Mouse (Mus musculus) gastrocnemius, postnatal 14 days (tissue): ENCODE measurements around the gene Zbtb11. TPM values are rescaled to one million over a fixed set of nuclear protein-coding genes. Genes with fewer than 3 reads are reported as not detected.
"Not testable (repeated sequence)": the region's sequence is repeated elsewhere in the genome, so short reads cannot be mapped to it uniquely, and the experiment has no call there.

Source experiments
- DNase-seq: peaks from one replicate; pipeline ENCODE4 v3.0.0; 2021; ENCODE audit warnings: mixed read lengths
- intact Hi-C: fragments of 180-260 bp; cut with DNase I; formaldehyde crosslinking; loops from one replicate; pipeline ENCODE4 v1.15.1; 2025; ENCODE audit warnings: low total_unique reads
- long read RNA-seq, 2 experiments: library from polyadenylated mRNA; stranded (forward); transcript quantifications; one replicate each; pipeline ENCODE4 v2.0.0; 2021
- total RNA-seq, 2 experiments: library from RNA; stranded (reverse); gene quantifications; 2 replicates each; pipeline ENCODE4 v1.2.3; 2021

Gene Zbtb11
- 1 to 10 TPM; 6.2 to 7.2 TPM for total RNA-seq
- long read RNA-seq, experiment 1, full-length matches to known transcripts = 2 of 4 reads
- long read RNA-seq, experiment 1, partial matches to known transcripts = 2 of 4 reads
- long read RNA-seq, experiment 1, other reads (novel, unspliced or antisense) = 0 of 4 reads
- long read RNA-seq, experiment 2, full-length matches to known transcripts = 4 of 4 reads
- long read RNA-seq, experiment 2, partial matches to known transcripts = 0 of 4 reads
- long read RNA-seq, experiment 2, other reads (novel, unspliced or antisense) = 0 of 4 reads

DNA sequence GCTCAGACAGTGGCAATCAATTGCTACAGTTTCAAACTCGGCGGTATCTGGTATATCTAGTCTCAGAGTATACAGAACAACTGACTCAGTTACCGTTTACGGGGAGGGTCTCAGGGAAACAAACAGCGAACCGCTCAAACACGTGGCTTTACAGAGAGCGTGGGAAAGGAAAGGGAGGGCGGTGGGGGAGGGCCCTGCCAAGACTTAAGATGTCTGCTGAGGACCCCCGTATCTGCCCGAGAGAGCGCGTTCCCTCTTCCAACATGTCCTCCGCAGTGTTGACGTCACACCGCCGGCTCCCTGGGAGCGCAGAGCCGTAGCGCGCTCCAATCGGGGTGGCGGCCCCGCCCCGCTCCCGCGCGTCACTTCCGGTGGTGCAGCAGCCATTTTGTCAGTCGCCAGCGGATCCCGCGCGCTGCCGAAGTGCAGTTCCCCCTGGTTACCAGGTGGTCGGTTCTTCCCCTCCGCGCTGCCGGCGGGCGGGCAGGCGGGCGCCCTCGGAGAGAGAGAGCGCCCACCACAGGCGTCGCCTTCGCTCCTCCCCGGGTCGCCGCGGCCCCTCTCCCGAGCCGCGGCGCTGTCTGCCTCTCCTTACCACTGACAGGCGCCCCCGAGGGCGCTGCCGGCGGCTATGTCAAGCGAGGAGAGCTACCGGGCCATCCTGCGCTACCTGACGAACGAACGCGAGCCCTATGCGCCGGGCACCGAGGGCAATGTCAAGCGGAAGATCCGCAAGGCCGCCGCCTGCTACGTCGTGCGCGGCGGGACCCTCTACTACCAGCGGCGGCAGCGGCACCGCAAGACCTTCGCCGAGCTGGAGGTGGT, at the start of gene Zbtb11:
Gene Zbtb11 (plus strand): TSS at position 453 of the 825 bp plus-strand sequence.
- DNase-seq = peak; percentile 100

DNA sequence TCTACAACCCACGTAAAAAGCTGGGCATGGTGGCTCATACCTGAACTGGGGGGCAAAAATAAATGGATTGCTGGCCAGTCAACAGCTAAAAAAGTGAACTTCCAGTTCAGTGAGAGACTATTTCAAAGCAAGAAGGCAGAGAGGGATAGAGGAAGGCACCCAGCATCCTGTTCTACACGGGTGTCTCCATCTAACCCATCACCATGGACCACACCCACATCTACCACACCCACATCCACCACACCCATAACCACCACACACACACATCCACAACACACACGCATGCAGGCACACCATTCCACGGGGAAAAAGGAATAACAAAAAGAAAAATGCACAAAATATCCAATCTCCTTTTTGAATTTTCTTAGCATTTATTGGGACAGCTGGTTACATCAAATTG, 49.7 kb upstream of the Zbtb11 start:
- DNase-seq = no peak
- intact Hi-C loops = no loop called here

More for the DNA sequence above, at the start of gene Zbtb11:
- intact Hi-C loops = no loop called here

DNA sequence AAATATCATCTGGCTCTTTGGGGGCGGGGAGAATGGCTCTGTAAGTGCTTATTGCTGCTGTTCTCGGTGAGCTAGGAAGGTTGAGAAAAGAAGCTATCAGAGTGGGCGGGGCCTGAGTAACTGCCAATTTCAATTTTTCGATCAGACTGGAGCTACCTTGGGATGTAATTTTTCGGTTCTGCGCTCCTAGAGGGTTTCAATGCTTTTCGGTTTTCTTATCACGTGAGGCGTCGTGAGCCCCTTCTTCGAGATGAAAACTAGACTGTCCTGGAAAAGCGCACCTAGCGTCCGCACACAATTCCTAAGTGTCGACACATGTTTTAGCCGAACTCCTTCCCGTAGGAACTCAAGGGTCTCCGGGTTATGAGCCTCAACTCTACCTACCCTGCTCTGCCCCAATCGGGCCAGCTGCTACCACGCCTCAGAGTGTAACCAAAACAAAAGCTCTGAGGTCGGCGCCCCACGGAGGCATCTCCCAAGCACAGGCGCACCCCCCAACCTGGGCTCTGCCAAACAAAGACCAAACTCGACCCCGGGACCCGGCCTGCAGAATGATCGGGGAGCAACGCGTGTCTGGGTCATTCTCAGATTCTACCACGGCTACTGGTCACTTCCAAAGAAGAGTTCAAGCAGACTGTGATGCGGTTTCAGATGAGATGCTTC, 39.9 kb upstream of the Zbtb11 start:
- DNase-seq = peak; percentile 24
- intact Hi-C loops = no loop called here

DNA sequence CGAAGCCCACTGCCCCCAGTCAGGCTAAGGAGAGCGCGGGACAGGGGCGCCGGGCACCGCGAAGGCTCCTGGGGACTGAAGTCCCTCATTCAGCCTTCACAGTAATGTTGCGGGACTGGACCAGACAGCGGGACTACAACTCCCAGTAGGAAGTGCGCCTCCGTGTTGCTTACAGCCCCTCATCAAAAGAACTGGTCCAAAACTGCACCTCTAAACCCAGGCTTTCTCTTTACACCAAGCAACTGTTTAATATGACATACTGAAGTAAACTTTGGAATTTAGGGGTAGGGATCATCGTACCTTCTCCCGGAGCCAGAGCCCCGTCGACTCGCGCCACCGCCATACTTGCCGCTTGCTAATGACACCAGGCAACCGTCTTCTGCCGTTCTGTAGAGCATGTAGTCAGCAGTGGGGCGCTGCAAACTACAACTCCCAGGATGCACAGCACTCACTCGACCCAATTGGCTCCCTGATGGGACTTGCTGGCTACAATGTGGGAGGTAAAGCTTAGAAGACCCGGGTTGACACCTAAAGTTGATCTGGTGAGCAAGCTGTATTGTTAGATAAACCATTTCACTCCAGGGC, 39.1 kb upstream of the Zbtb11 start, which contains the start of gene Cep97:
Gene Cep97 (minus strand): TSS at position 403 of the 585 bp plus-strand sequence.
- intact Hi-C loops = no loop called here
- DNase-seq = peak; percentile 88

DNA sequence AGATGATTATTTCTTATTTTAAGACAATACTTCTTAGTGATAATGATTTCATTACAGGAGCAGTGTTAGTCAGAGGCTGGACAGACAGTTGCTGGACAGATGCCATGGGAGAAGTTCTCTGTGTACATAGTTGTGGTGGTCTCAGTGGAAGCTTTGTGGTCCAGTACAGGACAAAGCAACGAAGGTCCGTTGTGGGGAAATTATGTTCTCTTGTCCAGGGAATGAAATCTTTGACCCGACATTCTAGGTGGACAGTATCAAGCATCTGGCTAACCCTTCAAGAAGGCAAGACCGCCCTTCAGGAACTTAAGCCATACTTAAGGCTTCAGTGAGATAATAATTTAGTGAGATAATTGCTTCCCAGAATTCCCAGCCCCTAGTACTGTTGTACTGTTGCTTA, 34.9 kb upstream of the Zbtb11 start:
- intact Hi-C loops = no loop called here
- no peak for DNase-seq

DNA sequence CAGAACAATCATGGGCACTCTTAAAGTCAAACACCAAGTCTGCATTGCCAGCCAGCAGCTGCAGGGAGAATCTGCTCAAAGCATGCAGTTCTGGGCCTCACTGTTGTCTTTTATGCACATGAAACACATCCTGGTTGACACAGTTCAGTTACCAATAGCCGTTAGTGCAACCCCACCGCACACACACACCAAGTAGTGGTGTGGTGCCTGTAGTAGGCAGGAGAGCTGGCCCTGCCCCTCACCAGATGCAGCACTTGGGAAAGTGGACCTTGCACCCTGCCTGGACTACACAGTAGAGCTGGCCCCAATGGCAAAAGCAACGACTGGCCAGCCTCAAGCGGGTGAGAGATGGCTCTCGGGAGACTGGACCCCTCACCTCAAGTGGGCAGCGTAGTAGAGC, 34.0 kb upstream of the Zbtb11 start:
- intact Hi-C loops = no loop called here
- DNase-seq = no peak

DNA sequence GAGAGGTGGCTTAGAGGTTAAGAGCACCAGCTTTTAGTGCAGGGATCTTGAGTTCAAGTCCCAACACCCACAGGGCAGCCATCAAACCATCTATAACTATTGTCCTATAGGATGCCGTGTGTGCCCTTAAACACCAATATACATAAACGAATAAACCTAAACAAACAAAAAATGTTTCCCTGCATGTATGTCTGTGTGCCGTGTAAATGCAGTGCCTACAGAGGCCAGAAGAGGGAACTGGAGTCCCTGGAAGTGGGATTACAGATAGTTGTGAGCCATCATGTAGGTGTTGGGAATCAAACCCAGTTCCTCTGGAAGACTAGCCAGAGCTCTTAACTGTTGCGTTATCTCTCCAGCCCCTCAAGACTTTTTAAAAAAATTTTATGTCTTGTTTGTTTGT, 32.9 kb upstream of the Zbtb11 start:
- intact Hi-C loops = no loop called here

DNA sequence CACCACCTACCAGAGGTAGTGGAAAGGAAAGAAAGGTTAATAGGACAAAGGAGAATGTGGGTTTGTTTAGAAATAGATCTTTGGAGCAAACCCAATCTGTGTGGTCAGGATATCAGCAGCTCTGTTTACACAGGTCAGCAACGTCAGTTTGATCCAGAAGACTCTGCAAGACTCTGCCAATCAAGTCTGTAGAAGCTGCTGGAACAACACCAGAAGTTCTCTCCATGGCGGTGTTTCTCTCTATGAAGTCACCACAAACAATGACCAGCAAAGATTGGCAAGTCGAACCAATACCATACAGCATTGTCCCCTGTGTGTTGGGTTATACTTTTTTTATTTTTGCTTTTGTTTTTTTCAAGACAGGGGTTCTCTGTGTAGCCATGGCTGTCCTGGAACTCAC, 26.4 kb upstream of the Zbtb11 start:
- DNase-seq = no peak
- intact Hi-C loops = no loop called here

More for the DNA sequence above, 32.9 kb upstream of the Zbtb11 start:
- DNase-seq = no peak

DNA sequence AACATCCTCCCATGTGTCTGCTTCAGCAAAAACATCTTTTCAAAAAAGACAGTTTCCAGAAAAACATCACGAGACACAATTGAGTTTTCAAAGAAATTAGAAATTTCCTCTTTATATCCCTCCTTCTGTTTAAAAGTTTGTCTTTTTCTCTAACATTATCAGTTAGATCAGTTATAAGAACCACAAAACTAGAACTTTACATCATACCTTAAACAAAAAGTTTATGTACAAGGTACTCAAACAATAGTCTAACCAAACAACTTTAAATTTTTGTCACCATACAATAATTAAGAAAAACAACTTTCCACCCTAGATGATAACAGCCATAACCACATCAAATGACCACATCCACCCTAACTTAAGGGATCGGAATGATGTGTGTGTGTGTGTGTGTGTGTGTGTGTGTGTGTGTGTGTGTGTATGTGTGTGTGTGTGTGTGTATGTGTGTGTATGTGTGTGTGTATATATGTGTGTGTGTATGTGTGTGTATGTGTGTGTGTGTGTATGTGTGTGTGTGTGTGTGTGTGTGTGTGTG, 25.7 kb upstream of the Zbtb11 start:
- intact Hi-C loops, DNase-seq: not testable (repeated sequence)

DNA sequence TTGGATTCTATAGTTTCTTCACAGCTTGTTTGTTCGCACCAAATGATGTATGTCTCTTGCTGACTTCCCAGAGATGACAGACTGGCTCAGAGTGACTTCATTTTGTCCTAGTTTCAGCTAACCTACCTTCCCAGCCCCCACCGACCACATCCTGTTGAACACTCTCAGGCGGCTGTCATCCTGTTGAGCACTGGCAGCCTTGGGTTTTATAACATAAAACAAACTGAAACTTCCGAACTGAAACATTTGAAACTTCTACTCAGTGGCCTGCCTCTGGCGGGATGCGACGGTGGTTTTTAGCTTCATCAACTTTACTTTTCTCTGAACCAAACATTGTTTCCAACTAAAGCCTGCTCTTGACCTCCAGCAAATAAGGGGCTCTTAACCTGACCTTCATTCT, 24.7 kb upstream of the Zbtb11 start:
- no peak for DNase-seq
- intact Hi-C loops = no loop called here

DNA sequence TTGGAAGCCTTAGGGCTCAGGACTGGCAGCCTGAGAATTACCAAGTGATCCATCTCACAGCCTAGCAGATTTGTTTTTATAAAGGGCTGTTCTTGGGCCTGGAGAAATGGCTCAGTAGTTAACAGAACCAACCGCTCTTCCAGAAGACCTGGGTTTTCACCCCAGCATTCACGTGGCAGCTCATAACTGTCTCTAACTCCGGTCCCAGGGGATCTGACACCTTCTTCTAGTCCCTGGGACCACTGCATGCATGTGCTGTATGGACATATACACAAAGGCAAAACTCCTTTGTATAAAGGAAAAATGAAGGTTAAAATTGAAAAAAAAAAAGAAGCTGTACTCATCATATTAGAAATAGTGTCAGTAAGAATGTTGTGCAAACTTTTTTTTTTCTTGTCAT, 23.2 kb upstream of the Zbtb11 start:
- intact Hi-C loops = no loop called here
- no peak for DNase-seq

DNA sequence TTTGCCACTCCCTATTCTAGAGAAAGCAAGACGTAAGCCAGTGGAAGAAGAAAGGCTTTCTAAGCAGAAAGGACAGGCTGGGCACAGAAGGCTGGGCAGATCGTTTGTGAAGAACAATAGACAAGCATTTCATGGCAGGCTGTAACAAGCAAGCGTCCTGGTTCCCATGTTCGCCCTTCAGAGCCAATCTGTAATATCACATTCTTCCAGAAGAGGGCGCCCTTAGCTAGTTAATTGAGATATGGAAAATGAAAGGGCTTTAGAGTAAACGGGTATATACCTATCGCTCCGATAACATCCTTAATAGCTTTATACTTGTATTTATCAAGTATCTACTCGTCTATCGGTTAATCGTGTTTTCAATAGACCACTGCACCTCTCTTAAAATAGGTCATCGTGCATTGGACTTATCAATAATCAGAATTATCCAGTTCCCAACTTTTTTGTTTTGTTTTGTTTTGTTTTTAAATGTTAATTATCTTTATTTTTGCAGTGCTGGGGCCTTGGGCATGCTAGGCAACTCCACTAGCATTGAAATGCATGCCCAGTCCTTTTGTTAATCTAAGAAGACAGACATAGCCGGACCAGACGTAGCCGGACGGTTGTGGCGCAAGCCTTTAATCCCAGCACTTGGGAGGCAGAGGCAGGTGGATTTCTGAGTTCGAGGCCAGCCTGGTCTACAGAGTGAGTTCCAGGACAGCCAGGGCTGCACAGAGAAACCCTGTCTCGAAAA, 22.6 kb upstream of the Zbtb11 start:
- intact Hi-C loops = no loop called here
- DNase-seq = peak; percentile 39

DNA sequence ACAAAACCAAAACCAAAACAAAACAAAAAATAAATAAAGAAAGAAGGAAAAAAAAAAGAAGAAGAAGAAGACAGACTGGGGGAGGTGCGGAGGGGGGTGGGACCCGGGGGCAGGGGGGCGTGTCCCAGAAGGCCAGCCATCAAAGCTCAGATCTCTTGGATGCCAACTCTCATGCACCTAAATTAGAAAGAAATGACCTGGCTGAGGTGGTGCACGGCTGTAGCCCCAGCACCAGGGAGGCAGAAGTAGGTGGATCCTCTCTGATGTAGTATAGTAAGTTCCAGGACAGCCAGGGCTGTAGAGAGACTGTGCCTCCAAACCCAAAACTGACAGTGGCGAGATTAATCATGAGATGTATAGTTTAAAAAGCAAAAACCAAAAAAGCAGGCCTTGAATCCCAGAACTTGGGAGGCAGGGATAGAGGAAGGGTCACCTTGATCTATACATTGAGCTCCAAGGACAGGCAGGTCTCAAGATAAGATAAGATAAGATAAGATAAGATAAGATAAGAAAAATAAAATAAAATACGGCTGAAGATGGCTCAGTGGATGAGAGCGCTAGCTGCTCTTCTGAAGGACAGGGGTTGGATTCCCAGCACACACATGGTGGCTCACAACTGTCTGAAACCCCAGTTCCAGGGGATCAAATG, 21.9 kb upstream of the Zbtb11 start:
- intact Hi-C loops = loop anchor here (2.0 kb wide), 1 partner anchor 115 kb away; no protein-coding TSS in a partner anchor
- DNase-seq = no peak

DNA sequence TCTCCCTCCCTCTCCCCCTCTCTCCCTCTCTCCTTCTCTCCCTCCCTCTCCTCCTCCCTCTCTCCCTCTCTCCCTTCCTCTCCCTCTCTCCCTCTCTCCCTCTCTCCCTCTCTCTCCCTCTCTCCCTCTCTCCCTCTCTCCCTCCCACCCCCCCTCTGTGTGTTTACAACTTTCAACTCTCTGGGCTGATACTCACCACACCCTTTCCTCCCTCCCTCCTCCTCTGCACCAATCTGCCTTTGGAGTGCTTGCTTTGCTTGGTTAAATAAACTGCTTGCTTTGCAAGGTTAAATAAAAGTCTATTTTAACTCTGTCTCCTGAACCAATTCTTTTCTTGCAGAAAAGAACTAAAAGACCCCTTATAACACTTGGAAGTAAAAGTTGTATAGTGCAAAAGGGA, 20.9 kb upstream of the Zbtb11 start:
- DNase-seq = no peak
- intact Hi-C loops = loop anchor here (2.0 kb wide), 1 partner anchor 114 kb away; no protein-coding TSS in a partner anchor

DNA sequence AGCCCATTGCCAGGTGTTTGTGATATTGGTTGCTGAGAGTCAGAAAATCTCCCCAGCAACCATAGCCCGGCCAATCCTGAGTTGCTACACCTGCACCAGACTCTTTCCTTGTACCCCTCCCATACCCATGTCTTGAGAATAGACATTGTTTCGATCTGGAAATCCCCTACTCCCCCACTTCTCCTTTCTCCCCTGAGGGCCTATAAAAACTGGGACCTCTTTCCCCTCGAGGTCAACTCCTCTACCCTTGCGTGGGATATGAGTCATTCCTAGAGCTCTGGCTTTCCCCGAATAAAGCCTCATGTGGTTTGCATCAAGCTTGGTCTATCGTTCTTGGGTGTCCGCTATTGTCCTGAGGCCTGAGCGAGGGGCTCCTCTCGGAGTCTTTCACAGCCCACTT, 19.5 kb upstream of the Zbtb11 start:
- intact Hi-C loops, DNase-seq: not testable (repeated sequence)

DNA sequence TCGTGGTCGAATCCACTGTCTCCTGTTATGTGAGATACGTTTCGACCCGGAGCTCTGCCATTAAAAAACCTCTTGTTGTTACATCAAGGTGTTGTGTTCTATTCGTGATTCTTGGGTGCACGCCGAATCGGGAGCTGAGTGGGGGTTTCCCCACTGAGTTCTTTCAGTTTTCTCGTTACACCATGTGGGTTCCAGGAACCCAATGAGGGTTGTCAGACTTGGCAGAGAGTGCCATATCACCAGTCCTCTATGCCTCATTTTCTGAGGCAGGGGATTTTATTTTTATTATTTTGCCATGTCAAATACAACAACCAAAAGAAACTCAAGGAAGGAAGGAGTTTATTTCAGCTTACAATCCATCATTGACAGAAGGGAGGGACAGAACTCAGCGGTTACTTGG, 10.6 kb upstream of the Zbtb11 start:
- DNase-seq, intact Hi-C loops: not testable (repeated sequence)

DNA sequence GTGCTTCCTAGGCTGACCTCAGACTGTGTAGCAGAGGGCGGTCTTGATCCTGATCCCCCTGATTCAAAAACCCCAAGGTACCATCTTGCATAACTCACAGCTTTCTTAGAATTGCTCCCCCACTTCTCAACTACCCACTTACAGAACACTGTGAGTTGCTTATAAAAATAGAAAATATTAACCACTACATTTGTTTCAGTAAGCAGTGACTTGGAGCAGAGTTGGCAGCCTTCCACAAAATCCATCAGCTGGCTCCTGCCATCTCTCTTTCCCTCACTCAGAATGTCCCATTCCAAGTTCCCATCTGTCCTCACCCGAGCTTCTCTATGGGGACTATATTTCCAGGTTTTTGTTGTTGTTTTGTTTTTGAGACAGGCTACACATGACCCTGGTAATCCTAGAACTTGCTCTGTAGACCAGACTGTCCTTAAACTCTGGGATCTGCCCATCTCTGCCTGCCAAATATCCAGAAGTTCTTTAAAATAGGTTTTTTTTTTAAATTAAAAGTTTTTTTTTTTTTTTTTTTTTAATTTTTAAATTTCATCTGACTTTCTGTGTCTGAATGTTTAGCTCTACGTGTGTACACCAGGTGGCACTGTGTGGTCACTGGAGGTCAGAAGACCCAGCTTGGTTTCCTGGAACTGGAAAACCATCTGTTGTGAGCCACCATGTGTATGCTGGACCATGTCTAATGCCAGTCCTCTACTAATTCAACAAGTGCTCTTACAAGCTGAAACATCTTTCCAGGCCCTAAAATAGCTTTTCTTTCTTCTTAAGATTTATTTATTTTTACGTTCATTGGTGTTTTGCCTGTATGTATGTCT, 9.3 kb upstream of the Zbtb11 start:
- peak; percentile 14 for DNase-seq
- intact Hi-C loops = no loop called here
